Mouse (Mus musculus) G1E (cell line): ENCODE measurements around the gene Rps13.

Experiments used
- CTCF ChIP-seq: IDR thresholded peaks from 2 replicates; pipeline ENCODE4 v1.5.1; 2012; ENCODE audit warnings: low read depth, low read length, inconsistent platforms, mixed read lengths
- GATA1 ChIP-seq: IDR thresholded peaks from 2 replicates; pipeline ENCODE4 v1.6.1; 2012; ENCODE audit warnings: borderline replicate concordance, low read length, inconsistent platforms, mixed read lengths
- POLR2AphosphoS5 ChIP-seq: IDR thresholded peaks from 2 replicates; pipeline ENCODE4 v1.6.1; 2012; ENCODE audit warnings: low read depth, low read length, inconsistent platforms; ENCODE audit not compliant: insufficient replicate concordance
- TAL1 ChIP-seq: conservative IDR thresholded peaks from 2 replicates; pipeline ENCODE4 v1.6.1; 2012; ENCODE audit warnings: low read depth, low read length, inconsistent platforms, mixed read lengths

DNA sequence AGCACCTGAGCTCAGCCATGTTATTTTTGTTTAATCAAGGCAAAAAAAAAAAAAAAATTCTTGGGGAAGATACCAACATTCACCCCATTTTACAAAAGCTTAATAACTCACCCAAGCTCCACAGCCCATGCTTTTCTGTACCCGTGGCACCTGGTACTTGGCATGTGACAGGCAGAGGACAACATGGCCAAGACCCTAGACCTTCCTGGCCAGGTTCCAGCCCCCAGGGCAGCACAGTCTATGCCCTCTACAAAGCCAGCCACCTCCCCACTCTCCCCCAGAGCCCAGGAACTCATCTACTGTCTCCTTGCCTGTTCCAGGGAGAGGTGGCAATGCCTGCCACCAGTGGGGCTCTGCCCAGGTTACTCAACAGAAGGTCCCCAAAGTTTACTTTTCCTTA is 43.4 kb downstream of the Rps13 start:
- TF ChIP-seq CTCF: no peak
- TF ChIP-seq GATA1: no peak
- TF ChIP-seq TAL1: no peak
- TF ChIP-seq POLR2AphosphoS5: no peak
